Comparison of ENCODE assay signal across 20 mouse cellular contexts in the genomic region with DNA sequence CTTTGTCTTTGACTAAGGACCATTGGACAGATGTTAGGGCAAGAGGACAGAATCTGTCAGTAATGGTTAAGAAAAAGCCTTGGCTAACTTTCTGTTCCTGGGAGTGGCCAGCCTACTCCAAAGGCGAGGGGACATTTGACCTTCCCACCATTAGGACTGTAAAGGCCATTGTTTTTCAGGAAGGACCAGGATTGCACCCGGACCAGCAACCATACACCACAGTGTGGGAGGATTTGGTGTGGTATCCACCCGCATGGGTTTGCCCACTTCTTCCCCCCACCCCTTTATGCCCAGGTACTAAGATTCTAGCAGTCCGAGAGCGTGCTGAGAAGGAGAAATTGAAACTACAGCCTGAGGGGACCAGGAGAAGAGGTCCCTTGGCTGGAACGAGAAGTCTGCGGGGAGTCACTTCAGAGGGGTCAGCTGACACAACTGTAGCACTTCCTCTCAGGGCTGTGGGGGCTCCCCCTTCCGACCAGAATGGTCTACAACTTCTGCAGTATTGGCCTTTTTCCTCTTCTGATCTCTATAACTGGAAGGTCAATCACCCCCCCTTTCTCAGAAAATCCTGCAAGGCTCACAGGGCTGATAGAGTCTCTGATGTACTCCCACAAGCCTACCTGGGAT.
A peak's percentile ranks its signal among the peaks of the same experiment; 100 is the strongest.
DNase-seq lines count a peak whose midpoint lies in the region; ATAC-seq and TF ChIP-seq lines count a peak whose summit lies in the region.
"Had no signal": no experiment of that assay in that cellular context is flagged by ENCODE, and none has a peak within 500 bp of the region (broad histone marks: within the 10 kb centered on the region; RNA-seq: fewer than 3 reads in every experiment).

No protein-coding gene starts in this region.

- no peak overlapping the region for H3K4me2 ChIP-seq in heart, embryonic 13.5 days
- H3K4me2 ChIP-seq in heart, embryonic 11.5 days = no peak overlapping the region
- no peak overlapping the region for H3K4me2 ChIP-seq in liver, embryonic 12.5 days
- no peak overlapping the region for H3K4me2 ChIP-seq in hindbrain, embryonic 13.5 days
- H3K4me2 ChIP-seq: hindbrain, embryonic 15.5 days; intestine, embryonic 15.5 days; midbrain, embryonic 13.5 days; neural tube, embryonic 13.5 days; stomach, embryonic 15.5 days had no signal

- no peak for ATAC-seq in heart, embryonic 13.5 days (ENCODE audit: extremely low read depth, insufficient number of reproducible peaks, low FRiP score, low TSS enrichment)
- ATAC-seq in heart, embryonic 11.5 days (replicated peaks; ENCODE audit: insufficient number of reproducible peaks, low FRiP score, low TSS enrichment) = no peak
- no peak for ATAC-seq in liver, embryonic 12.5 days
- no peak for ATAC-seq in hindbrain, embryonic 13.5 days (ENCODE audit: low FRiP score)
- ATAC-seq: intestine, embryonic 15.5 days; lung, postnatal 0 days; midbrain, embryonic 13.5 days had no signal

- no peaks in the 10 kb centered on the region for H3K27me3 ChIP-seq in heart, embryonic 13.5 days (replicated peaks)
- H3K27me3 ChIP-seq in heart, embryonic 11.5 days (ENCODE audit: control insufficient read depth, insufficient read depth, low read length) = no peaks in the 10 kb centered on the region
- H3K27me3 ChIP-seq in liver, adult 2 months (ENCODE audit: control insufficient read depth, insufficient read depth, low read length) = no peaks in the 10 kb centered on the region
- H3K27me3 ChIP-seq in liver, embryonic 12.5 days (replicated peaks) = no peaks in the 10 kb centered on the region
- no peaks in the 10 kb centered on the region for H3K27me3 ChIP-seq in splenic B cell, adult 2 months (ENCODE audit: control insufficient read depth, insufficient read depth, low read length, poor library complexity, severe bottlenecking)
- H3K27me3 ChIP-seq in hindbrain, embryonic 13.5 days = no peaks in the 10 kb centered on the region
- H3K27me3 ChIP-seq: hindbrain, embryonic 15.5 days; intestine, embryonic 15.5 days; midbrain, embryonic 13.5 days; neural tube, embryonic 13.5 days; stomach, embryonic 15.5 days had no signal

- H3K9me3 ChIP-seq in heart, embryonic 13.5 days = no peaks in the 10 kb centered on the region
- no peaks in the 10 kb centered on the region for H3K9me3 ChIP-seq in heart, embryonic 11.5 days (replicated peaks; ENCODE audit: control insufficient read depth, low read length)
- H3K9me3 ChIP-seq in liver, embryonic 12.5 days (replicated peaks) = no peaks in the 10 kb centered on the region
- no peaks in the 10 kb centered on the region for H3K9me3 ChIP-seq in hindbrain, embryonic 13.5 days
- H3K9me3 ChIP-seq: hindbrain, embryonic 15.5 days; intestine, embryonic 15.5 days; midbrain, embryonic 13.5 days; neural tube, embryonic 13.5 days; stomach, embryonic 15.5 days had no signal

- no peaks in the 10 kb centered on the region for H3K36me3 ChIP-seq in heart, embryonic 13.5 days
- no peaks in the 10 kb centered on the region for H3K36me3 ChIP-seq in heart, embryonic 11.5 days (ENCODE audit: control insufficient read depth, insufficient read depth, low read length)
- no peaks in the 10 kb centered on the region for H3K36me3 ChIP-seq in liver, adult 2 months (ENCODE audit: control insufficient read depth, insufficient read depth, low read length)
- no peaks in the 10 kb centered on the region for H3K36me3 ChIP-seq in liver, embryonic 12.5 days
- no peaks in the 10 kb centered on the region for H3K36me3 ChIP-seq in splenic B cell, adult 2 months (ENCODE audit: control insufficient read depth, insufficient read depth, low read length, poor library complexity, severe bottlenecking)
- no peaks in the 10 kb centered on the region for H3K36me3 ChIP-seq in hindbrain, embryonic 13.5 days
- H3K36me3 ChIP-seq: hindbrain, embryonic 15.5 days; intestine, embryonic 15.5 days; midbrain, embryonic 13.5 days; neural tube, embryonic 13.5 days; stomach, embryonic 15.5 days had no signal

- no peak overlapping the region for H3K4me3 ChIP-seq in heart, embryonic 13.5 days
- no peak overlapping the region for H3K4me3 ChIP-seq in heart, embryonic 11.5 days (ENCODE audit: low read depth, low read length)
- no peak overlapping the region for H3K4me3 ChIP-seq in liver, adult 2 months (ENCODE audit: insufficient read depth, low read depth, low read length)
- H3K4me3 ChIP-seq in liver, embryonic 12.5 days = no peak overlapping the region
- H3K4me3 ChIP-seq in bone marrow macrophage, adult 2 months (ENCODE audit: insufficient read depth, low read length) = peak overlapping the region; percentile 50
- H3K4me3 ChIP-seq in hindbrain, embryonic 13.5 days = no peak overlapping the region
- H3K4me3 ChIP-seq: hindbrain, embryonic 15.5 days; intestine, embryonic 15.5 days; midbrain, embryonic 13.5 days; neural tube, embryonic 13.5 days; stomach, embryonic 15.5 days had no signal

- H3K4me1 ChIP-seq in heart, embryonic 13.5 days = peaks cover 5% of the 10 kb centered on the region
- no peaks in the 10 kb centered on the region for H3K4me1 ChIP-seq in heart, embryonic 11.5 days (ENCODE audit: control insufficient read depth, insufficient read depth, low read length)
- no peaks in the 10 kb centered on the region for H3K4me1 ChIP-seq in liver, adult 2 months (ENCODE audit: control insufficient read depth, insufficient read depth, low read length)
- H3K4me1 ChIP-seq in liver, embryonic 12.5 days = no peaks in the 10 kb centered on the region
- H3K4me1 ChIP-seq in bone marrow macrophage, adult 2 months (ENCODE audit: control insufficient read depth, insufficient read depth, low read length) = peaks cover 5% of the 10 kb centered on the region
- no peaks in the 10 kb centered on the region for H3K4me1 ChIP-seq in hindbrain, embryonic 13.5 days (replicated peaks)
- H3K4me1 ChIP-seq: hindbrain, embryonic 15.5 days; intestine, embryonic 15.5 days; midbrain, embryonic 13.5 days; neural tube, embryonic 13.5 days; stomach, embryonic 15.5 days had no signal

- no peak for TF ChIP-seq POLR2A in liver, adult 2 months (IDR thresholded peaks at IDR 0.05; ENCODE audit: extremely low read depth, insufficient read depth, low read length)
- TF ChIP-seq POLR2A in bone marrow macrophage, adult 2 months (IDR thresholded peaks at IDR 0.05; ENCODE audit: borderline replicate concordance, low read depth, low read length) = no peak

- TF ChIP-seq CTCF in liver, adult 2 months (IDR thresholded peaks at IDR 0.05; ENCODE audit: low read depth, low read length) = no peak
- TF ChIP-seq CTCF in bone marrow macrophage, adult 2 months (IDR thresholded peaks at IDR 0.05; ENCODE audit: low read depth, low read length) = no peak

- H3K27ac ChIP-seq in heart, embryonic 13.5 days (replicated peaks) = peak overlapping the region; percentile 15; the same call in 1 of the 2 replicates
- no peak overlapping the region for H3K27ac ChIP-seq in heart, embryonic 11.5 days (ENCODE audit: low read depth, low read length)
- H3K27ac ChIP-seq in liver, adult 2 months (replicated peaks; ENCODE audit: insufficient read depth, low read depth, low read length) = no peak overlapping the region
- H3K27ac ChIP-seq in liver, embryonic 12.5 days = no peak overlapping the region
- H3K27ac ChIP-seq in bone marrow macrophage, adult 2 months (ENCODE audit: insufficient read depth, low read depth, low read length) = no peak overlapping the region
- H3K27ac ChIP-seq in hindbrain, embryonic 13.5 days = no peak overlapping the region
- H3K27ac ChIP-seq: hindbrain, embryonic 15.5 days; intestine, embryonic 15.5 days; liver, embryonic 14.5 days; midbrain, embryonic 13.5 days; neural tube, embryonic 13.5 days; stomach, embryonic 15.5 days had no signal

- no peaks in the 10 kb centered on the region for H3K79me2 ChIP-seq in liver, adult 2 months (ENCODE audit: control insufficient read depth, insufficient read depth, low read length)

- 76% methylated on average over 8 of the region's 8 CpGs for WGBS in heart, embryonic 13.5 days
- 74% methylated on average over 8 of the region's 8 CpGs for WGBS in heart, embryonic 11.5 days (ENCODE audit: insufficient replicate concordance)
- 72% methylated on average over 8 of the region's 8 CpGs for WGBS in liver, adult 2 months
- 58% methylated on average over 8 of the region's 8 CpGs for WGBS in liver, embryonic 12.5 days (ENCODE audit: insufficient replicate concordance)
- 83% methylated on average over 8 of the region's 8 CpGs for WGBS in hindbrain, embryonic 13.5 days

- peak; percentile 4 for DNase-seq in liver, adult 2 months (ENCODE audit: extremely low read depth, low read depth, low spot score)
- DNase-seq in splenic B cell, adult 2 months (ENCODE audit: low read depth, low spot score) = peak; percentile 1
- DNase-seq in adrenal gland, postnatal 25 days = no peak
- DNase-seq: adrenal gland, postnatal 14 days; cerebellum, adult 18-20 months; cerebellum, postnatal 36 days; heart, postnatal 10 days; thymus, adult 2 months had no signal

- H3K9ac ChIP-seq in heart, embryonic 13.5 days = no peak overlapping the region
- H3K9ac ChIP-seq in heart, embryonic 11.5 days (ENCODE audit: low read depth, low read length) = no peak overlapping the region
- no peak overlapping the region for H3K9ac ChIP-seq in liver, adult 2 months (ENCODE audit: low read depth, low read length)
- H3K9ac ChIP-seq in liver, embryonic 12.5 days = no peak overlapping the region
- no peak overlapping the region for H3K9ac ChIP-seq in hindbrain, embryonic 13.5 days
- H3K9ac ChIP-seq: hindbrain, embryonic 15.5 days; intestine, embryonic 15.5 days; liver, embryonic 14.5 days; midbrain, embryonic 13.5 days; neural tube, embryonic 13.5 days; stomach, embryonic 15.5 days had no signal
